Mouse (Mus musculus) heart, adult 2 months (tissue): ENCODE measurements around the gene Trio. TPM values are rescaled to one million over a fixed set of nuclear protein-coding genes. Genes with fewer than 3 reads are reported as not detected.
"Not testable (repeated sequence)": the region's sequence is repeated elsewhere in the genome, so short reads cannot be mapped to it uniquely, and the experiment has no call there.

Source experiments
- DNase-seq, 2 experiments: peaks; one replicate each; pipeline ENCODE4 v3.0.0; 2021
- H3K27ac ChIP-seq: fragments of 200-600 bp; 2 replicates; pipeline ENCODE4 v1.8.1; 2022
- H3K27me3 ChIP-seq: fragments of 200-500 bp; 2 replicates; pipeline ENCODE4 v1.6.1; 2012; ENCODE audit warnings: mild to moderate bottlenecking, low read length, inconsistent platforms, mixed read lengths; ENCODE audit not compliant: control insufficient read depth, insufficient read depth
- H3K36me3 ChIP-seq: fragments of 200-500 bp; 2 replicates; pipeline ENCODE4 v1.6.1; 2012; ENCODE audit warnings: low read length, inconsistent platforms; ENCODE audit not compliant: control insufficient read depth, insufficient read depth
- H3K4me1 ChIP-seq: fragments of 200-500 bp; 2 replicates; pipeline ENCODE4 v1.6.1; 2011; ENCODE audit warnings: low read length; ENCODE audit not compliant: control insufficient read depth, insufficient read depth
- H3K4me3 ChIP-seq: fragments of 200-600 bp; 2 replicates; pipeline ENCODE4 v1.8.1; 2022
- H3K79me2 ChIP-seq: fragments of 200-500 bp; replicated peaks from 2 replicates; pipeline ENCODE4 v1.6.1; 2012; ENCODE audit warnings: mild to moderate bottlenecking, inconsistent platforms, low read length, moderate library complexity, mixed read lengths; ENCODE audit not compliant: control insufficient read depth, insufficient read depth
- H3K9ac ChIP-seq: fragments of 200-500 bp; 2 replicates; pipeline ENCODE4 v1.6.1; 2012; ENCODE audit warnings: low read depth, mild to moderate bottlenecking, control low read depth, inconsistent platforms, low read length, mixed read lengths
- CTCF ChIP-seq: fragments of 200-600 bp; IDR thresholded peaks from 2 replicates; pipeline ENCODE4 v1.8.1; 2022; ENCODE audit warnings: antibody characterized with exemption, mild to moderate bottlenecking, moderate library complexity
- EP300 ChIP-seq: fragments of 200-500 bp; IDR thresholded peaks from 2 replicates; pipeline ENCODE4 v1.6.1; 2011; ENCODE audit warnings: low read depth, low read length, control low read depth; ENCODE audit not compliant: insufficient read depth
- POLR2A ChIP-seq: fragments of 200-500 bp; IDR thresholded peaks from 2 replicates; pipeline ENCODE4 v1.6.1; 2011; ENCODE audit warnings: mild to moderate bottlenecking, low read depth, low read length, control low read depth; ENCODE audit not compliant: insufficient read depth
- WGBS: fragments of 180-500 bp; shearing (Covaris S2); methylation state at CpG from one replicate; pipeline ENCODE4 v1.1.7; 2018; 5-methylcytosine and 5-hydroxymethylcytosine counted together
- intact Hi-C: fragments of 180-260 bp; cut with DNase I; formaldehyde crosslinking; loops from one replicate; pipeline ENCODE4 v1.15.1; 2025
- polyA plus RNA-seq: library from polyadenylated mRNA; depleted of rRNA; stranded (reverse); fragments of >200 nt; gene quantifications from 2 replicates; pipeline ENCODE4 v1.2.3, GENCODE M21; 2012
- total RNA-seq, 2 experiments: library from RNA; stranded (reverse); gene quantifications; 2 replicates each; pipeline ENCODE4 v1.2.3; 2021

Gene Trio
- total and polyA plus RNA-seq, 3 experiments: 28.0 to 44.2 (median 33.8) TPM

DNA sequence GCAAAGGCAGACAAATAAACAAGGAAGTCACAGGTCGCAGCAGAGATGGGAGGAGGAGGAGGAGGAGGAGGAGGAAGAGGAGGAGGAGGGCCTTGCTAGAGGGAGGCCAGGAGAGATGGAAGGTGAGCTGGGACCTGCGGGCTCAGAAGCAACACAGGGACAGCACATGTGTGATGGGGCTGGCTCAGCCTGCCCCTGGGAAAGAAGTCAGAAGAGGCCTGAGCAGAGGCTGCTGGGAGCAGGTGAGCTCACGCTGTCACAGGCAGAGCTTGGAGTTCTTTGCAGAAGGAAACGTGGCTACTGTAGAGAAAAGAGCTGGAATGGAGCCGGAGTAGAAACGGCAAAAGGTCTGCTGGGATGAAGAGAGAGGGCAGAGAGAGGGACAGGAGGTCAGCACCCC, 185.5 kb downstream of the Trio start:
- H3K27ac ChIP-seq: peak overlapping the region; percentile 36
- H3K79me2 ChIP-seq: no peaks in the 10 kb centered on the region
- no peak for DNase-seq
- H3K27me3 ChIP-seq: no peaks in the 10 kb centered on the region
- H3K36me3 ChIP-seq: no peaks in the 10 kb centered on the region
- TF ChIP-seq POLR2A (no peak), CTCF (no peak), EP300 (no peak)
- no peaks in the 10 kb centered on the region for H3K4me1 ChIP-seq
- no peak overlapping the region for H3K4me3 ChIP-seq
- WGBS: 45% methylated on average over 6 of the region's 6 CpGs
- no peak overlapping the region for H3K9ac ChIP-seq
- intact Hi-C loops: no loop called here

- Histone ChIP-seq H3K27ac (no peak overlapping the region), H3K27me3 (no peaks in the 10 kb centered on the region), H3K9ac (no peak overlapping the region), H3K4me1 (no peaks in the 10 kb centered on the region), H3K36me3 (no peaks in the 10 kb centered on the region; the same call in 1 of the 2 replicates), H3K4me3 (no peak overlapping the region), H3K79me2 (no peaks in the 10 kb centered on the region)
- TF ChIP-seq CTCF (no peak), POLR2A (no peak), EP300 (no peak)
- DNase-seq: no peak
- intact Hi-C loops: no loop called here
- WGBS: 88% methylated on average over 6 of the region's 6 CpGs
These were observed 194.0 kb downstream of the Trio start for GRCm38 (mm10) chr15:27831646-27832045.

DNA sequence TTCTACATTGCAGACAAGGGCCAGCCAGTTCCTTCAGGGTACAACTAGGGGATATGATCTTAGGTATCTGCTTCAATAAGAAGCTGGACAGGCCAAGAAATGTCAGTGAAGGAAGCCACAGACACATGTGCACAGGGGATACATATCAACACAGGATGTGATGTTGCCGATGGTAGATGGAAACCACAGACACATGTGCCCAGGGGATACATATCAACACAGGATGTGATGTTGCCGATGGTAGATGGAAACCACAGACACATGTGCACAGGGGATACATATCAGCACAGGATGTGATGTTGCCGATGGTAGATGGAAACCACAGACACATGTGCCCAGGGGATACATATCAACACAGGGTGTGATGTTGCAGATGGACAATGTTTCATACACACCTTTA, 197.8 kb downstream of the Trio start:
- H3K4me1 ChIP-seq, intact Hi-C loops, H3K9ac ChIP-seq, DNase-seq, H3K4me3 ChIP-seq, H3K79me2 ChIP-seq, H3K36me3 ChIP-seq, H3K27ac ChIP-seq, H3K27me3 ChIP-seq: not testable (repeated sequence)
- 29% methylated on average over 3 of the region's 3 CpGs for WGBS

DNA sequence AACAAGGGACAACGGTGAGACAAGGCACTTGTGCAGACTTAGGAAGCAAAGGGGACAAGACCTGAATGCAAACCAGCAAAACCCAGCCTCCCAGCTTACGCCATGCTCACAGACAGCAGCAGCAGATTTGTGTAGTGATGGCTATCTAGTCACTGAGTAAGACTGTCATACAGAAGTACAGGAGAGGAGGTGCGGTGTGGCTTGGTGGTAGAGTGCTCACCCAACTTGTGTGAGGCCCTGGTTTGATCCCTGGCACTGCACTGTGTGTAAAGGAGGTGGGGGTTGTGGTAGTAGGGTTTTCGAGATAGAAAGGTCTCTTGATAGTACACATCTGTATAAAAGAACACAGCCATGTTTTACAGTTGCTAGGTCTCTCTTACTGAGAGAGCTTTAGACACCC, 198.8 kb downstream of the Trio start:
- Histone ChIP-seq H3K9ac (no peak overlapping the region), H3K79me2 (no peaks in the 10 kb centered on the region), H3K4me1 (no peaks in the 10 kb centered on the region), H3K27me3 (no peaks in the 10 kb centered on the region), H3K4me3 (no peak overlapping the region), H3K27ac (no peak overlapping the region), H3K36me3 (no peaks in the 10 kb centered on the region; the same call in 1 of the 2 replicates)
- no peak for DNase-seq
- WGBS: 89% methylated on average over 4 of the region's 4 CpGs
- no peak for TF ChIP-seq CTCF
- TF ChIP-seq POLR2A: no peak
- intact Hi-C loops: no loop called here

DNA sequence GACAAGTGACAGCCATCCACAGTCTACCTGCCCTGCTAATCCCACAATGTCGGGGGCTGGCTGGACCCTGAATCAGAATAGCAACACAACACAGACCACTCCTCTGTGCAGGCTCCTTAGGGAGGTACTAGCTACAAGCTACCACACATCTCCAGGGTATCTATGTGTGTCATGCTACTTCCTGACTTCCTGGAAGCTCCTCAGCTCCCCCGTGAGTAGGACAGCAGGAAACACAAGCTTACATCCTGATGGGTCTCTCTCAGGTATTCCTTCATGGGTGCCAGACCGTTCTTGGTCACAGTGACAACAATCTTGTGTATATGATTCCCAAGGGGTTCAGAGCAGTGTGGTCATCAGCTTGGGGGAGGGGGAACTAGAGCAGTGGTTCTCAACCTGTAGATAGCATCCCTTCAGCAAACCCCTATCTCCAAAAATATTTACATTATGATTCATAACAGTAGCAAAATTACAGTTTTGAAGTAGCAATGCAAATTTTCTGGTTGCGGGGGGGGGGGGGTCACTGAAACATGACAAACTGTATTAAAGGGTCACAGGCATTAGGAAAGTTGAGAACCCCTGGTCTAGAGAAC, 199.5 kb downstream of the Trio start:
- Histone ChIP-seq H3K4me3 (no peak overlapping the region), H3K79me2 (no peaks in the 10 kb centered on the region), H3K27me3 (no peaks in the 10 kb centered on the region), H3K27ac (no peak overlapping the region), H3K36me3 (no peaks in the 10 kb centered on the region; the same call in 1 of the 2 replicates), H3K9ac (no peak overlapping the region), H3K4me1 (0 out of 2 replicates have a peak, but pooled peaks cover 1% of the 10 kb centered on the region)
- intact Hi-C loops: no loop called here
- no peak for DNase-seq
- TF ChIP-seq CTCF (no peak), POLR2A (no peak), EP300 (no peak)
- WGBS: 75% methylated on average over 4 of the region's 4 CpGs

- H3K36me3 ChIP-seq: no peaks in the 10 kb centered on the region; the same call in 1 of the 2 replicates
- no peak overlapping the region for H3K4me3 ChIP-seq
- no peaks in the 10 kb centered on the region for H3K79me2 ChIP-seq
- intact Hi-C loops: no loop called here
- no peak overlapping the region for H3K27ac ChIP-seq
- no peaks in the 10 kb centered on the region for H3K27me3 ChIP-seq
- H3K4me1 ChIP-seq: 0 out of 2 replicates have a peak, but pooled peaks cover 1% of the 10 kb centered on the region
- TF ChIP-seq EP300 (no peak), CTCF (no peak)
- DNase-seq: no peak
- H3K9ac ChIP-seq: no peak overlapping the region
- 92% methylated on average over 12 of the region's 12 CpGs for WGBS
These were observed 200.3 kb downstream of the Trio start for GRCm38 (mm10) chr15:27825390-27825789.
